Mouse (Mus musculus) olfactory bulb, adult 2 months (tissue): ENCODE data around the gene Ctsc.

ENCODE experiments used
- CTCF ChIP-seq: fragments of 200-500 bp; IDR thresholded peaks from 2 replicates; pipeline ENCODE4 v1.5.1; 2012; ENCODE audit warnings: low read depth, mild to moderate bottlenecking, low read length, moderate library complexity; ENCODE audit not compliant: insufficient read depth
- POLR2A ChIP-seq: fragments of 200-500 bp; IDR thresholded peaks from 2 replicates; pipeline ENCODE4 v1.6.1; 2012; ENCODE audit warnings: mild to moderate bottlenecking, low read depth, low read length, moderate library complexity; ENCODE audit not compliant: insufficient read depth

- TF ChIP-seq CTCF: no peak
- TF ChIP-seq POLR2A: no peak
These were observed 8.0 kb upstream of the Ctsc start for GRCm38 (mm10) chr7:88269913-88270312.
